Mouse (Mus musculus) gastrocnemius, adult 18-20 months (tissue): ENCODE data around the gene Gnb2. TPM values are rescaled to one million over a fixed set of nuclear protein-coding genes. Genes with fewer than 3 reads are reported as not detected.

ENCODE experiments used
- microRNA-seq: library from miRNA; unstranded; fragments of <30 nt; microRNA quantifications from one replicate; pipeline ENCODE4 v1.2.0, GENCODE M21; 2021
- total RNA-seq, 2 experiments: library from RNA; stranded (reverse); gene quantifications; 2 replicates each; pipeline ENCODE4 v1.2.3; 2021

Gene Gnb2
- total RNA-seq, 2 experiments from 2014 or later, result 111 to 134 TPM

Small RNA genes within 50 kb of the gene (microRNA-seq; reads per million reads assigned to microRNA genes)
- gene Mir6418, result not detected

Other genes starting within 250 kb of the Gnb2 start
- gene Ache, start 246.0 kb downstream of the Gnb2 start, total RNA-seq, result 10 to 100 TPM; 25.0 to 27.7 TPM
- 10 to 100 TPM; 19.1 to 20.8 TPM for gene Ufsp1, start 238.9 kb downstream of the Gnb2 start, total RNA-seq
- gene Srrt, start 225.8 kb downstream of the Gnb2 start, total RNA-seq, result 10 to 100 TPM; 29.6 to 40.8 TPM
- 1 to 10 TPM; 2.2 to 4.4 TPM for gene Trip6, start 219.1 kb downstream of the Gnb2 start, total RNA-seq
- gene Slc12a9, start 199.9 kb downstream of the Gnb2 start, total RNA-seq, result 1 to 10 TPM; 2.0 to 2.2 TPM
- 10 to 100 TPM in 1 of 2 experiments, 1 to 10 TPM in 1; 8.2 to 14.4 TPM for gene Ephb4, start 183.4 kb downstream of the Gnb2 start, total RNA-seq
- gene Zan, start 56.4 kb downstream of the Gnb2 start, total RNA-seq, result under 1 TPM in 1 of 2 experiments, not detected in 1; 0.07 TPM
- 10 to 100 TPM in 1 of 2 experiments, 1 to 10 TPM in 1; 8.9 to 10.8 TPM for gene Pop7, start 31.0 kb downstream of the Gnb2 start, total RNA-seq
- 10 to 100 TPM; 19.9 to 23.5 TPM for gene Gigyf1, start 15.0 kb downstream of the Gnb2 start, total RNA-seq
- not detected for gene Epo, start 268 bp downstream of the Gnb2 start, total RNA-seq
- not detected for gene Actl6b, start 20.0 kb upstream of the Gnb2 start, total RNA-seq
- gene Tfr2, start 36.3 kb upstream of the Gnb2 start, total RNA-seq, result under 1 TPM in 1 of 2 experiments, not detected in 1; 0.36 TPM
- 1 to 10 TPM; 8.8 to 8.9 TPM for gene Mospd3, start 67.5 kb upstream of the Gnb2 start, total RNA-seq
- 10 to 100 TPM; 31.2 to 44.1 TPM for gene Pcolce, start 80.3 kb upstream of the Gnb2 start, total RNA-seq
- gene Fbxo24, start 95.5 kb upstream of the Gnb2 start, total RNA-seq, result under 1 TPM in 1 of 2 experiments, not detected in 1; 0.21 TPM
- gene Lrch4, start 95.6 kb upstream of the Gnb2 start, total RNA-seq, result 10 to 100 TPM; 15.0 to 18.0 TPM
- gene Gm20605, start 95.7 kb upstream of the Gnb2 start, total RNA-seq, result 1 to 10 TPM; 1.0 to 2.2 TPM
- gene Sap25, start 107.8 kb upstream of the Gnb2 start, total RNA-seq, result 1 to 10 TPM; 2.6 to 3.0 TPM
- under 1 TPM; 0.59 to 0.90 TPM for gene Irs3, start 112.2 kb upstream of the Gnb2 start, total RNA-seq
- gene Agfg2, start 151.2 kb upstream of the Gnb2 start, total RNA-seq, result 1 to 10 TPM; 5.9 to 7.5 TPM
- gene Nyap1, start 208.1 kb upstream of the Gnb2 start, total RNA-seq, result under 1 TPM; 0.21 to 0.28 TPM
- 10 to 100 TPM; 53.0 to 68.0 TPM for gene Tsc22d4, start 212.2 kb upstream of the Gnb2 start, total RNA-seq
- 1 to 10 TPM; 6.2 to 7.7 TPM for gene Ppp1r35, start 245.3 kb upstream of the Gnb2 start, total RNA-seq